Mouse (Mus musculus): ENCODE data around the gene Hhipl1.

DNA sequence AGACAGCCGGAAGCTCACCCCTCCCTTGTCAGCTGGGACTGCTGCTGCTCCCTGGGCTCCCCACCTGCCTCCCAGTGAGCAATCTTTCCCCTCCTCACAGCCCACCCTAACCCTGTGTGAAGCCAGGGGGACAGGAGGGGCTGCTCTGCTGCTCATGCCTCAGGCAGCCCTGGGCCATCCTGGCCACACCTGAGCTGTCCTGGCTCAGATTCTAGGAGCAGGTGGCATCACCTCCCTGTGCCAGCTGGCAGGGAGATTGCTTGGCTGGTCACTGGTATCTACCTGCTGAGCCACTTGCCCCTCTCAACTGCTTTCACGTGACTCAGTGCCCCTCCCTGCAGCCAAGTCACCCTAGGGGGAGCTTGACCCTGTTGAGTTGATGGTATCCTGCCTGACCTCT is 48.2 kb downstream of the Hhipl1 start:
- TF ChIP-seq CTCF (IDR thresholded peaks at IDR 0.05 in 2 of 3, conservative IDR thresholded peaks at IDR 0.05 in 1 of 3; ENCODE audit: control insufficient read depth in 1 of 3, insufficient read depth in 1 of 3, low read depth in 2 of 3, low read length in 3 of 3, poor library complexity in 1 of 3, severe bottlenecking in 1 of 3) (no peak), GABPA (IDR thresholded peaks at IDR 0.05; ENCODE audit: low read depth, low read length) (no peak), E2F4 (IDR thresholded peaks at IDR 0.05; ENCODE audit: borderline replicate concordance, low read depth, low read length) (no peak), MAX (IDR thresholded peaks at IDR 0.05; ENCODE audit: low read length) (no peak), POLR2A (IDR thresholded peaks at IDR 0.05; ENCODE audit: control insufficient read depth in 1 of 2, insufficient read depth in 1 of 2, low read depth in 1 of 2, low read length in 2 of 2, poor library complexity in 1 of 2) (no peak), EP300 (IDR thresholded peaks at IDR 0.05; ENCODE audit: low read depth in 1 of 2, low read length in 2 of 2) (no peak), BHLHE40 (IDR thresholded peaks at IDR 0.05; ENCODE audit: borderline replicate concordance, low read depth, low read length) (no peak), USF2 (IDR thresholded peaks at IDR 0.05; ENCODE audit: borderline replicate concordance in 1 of 2, insufficient read depth in 1 of 2, low read depth in 1 of 2, low read length in 2 of 2) (no peak), SIN3A (IDR thresholded peaks at IDR 0.05; ENCODE audit: low read length) (no peak), POLR2AphosphoS5 (IDR thresholded peaks at IDR 0.05; ENCODE audit: borderline replicate concordance, low read depth, low read length) (no peak), POLR2AphosphoS2 (IDR thresholded peaks at IDR 0.05; ENCODE audit: low read length) (no peak), TBP (IDR thresholded peaks at IDR 0.05; ENCODE audit: low read depth, low read length) (no peak), MAFK (IDR thresholded peaks at IDR 0.05; ENCODE audit: borderline replicate concordance, low read depth, low read length) (no peak), HCFC1 (IDR thresholded peaks at IDR 0.05; ENCODE audit: low read depth, low read length) (no peak)

Measured in MEL (cell line).